Mouse (Mus musculus) brain, embryonic 14.5 days (tissue): Measurements from ENCODE around the gene Nxnl2. TPM values are rescaled to one million over a fixed set of nuclear protein-coding genes. Genes with fewer than 3 reads are reported as not detected.

Source experiments
- DNase-seq: peaks from one replicate; pipeline ENCODE4 v3.0.0-alpha.2; 2011; ENCODE audit warnings: low read depth
- CTCF ChIP-seq: fragments of 200-500 bp; IDR thresholded peaks from 2 replicates; pipeline ENCODE4 v1.5.1; 2012; ENCODE audit warnings: inconsistent platforms, mild to moderate bottlenecking, moderate library complexity, borderline replicate concordance; ENCODE audit not compliant: insufficient read depth, insufficient read length; ENCODE audit errors: extremely low read depth
- POLR2A ChIP-seq: fragments of 200-500 bp; IDR thresholded peaks from 2 replicates; pipeline ENCODE4 v1.6.1; 2012; ENCODE audit warnings: mild to moderate bottlenecking, inconsistent platforms, borderline replicate concordance; ENCODE audit not compliant: poor library complexity, insufficient read depth, insufficient read length, severe bottlenecking; ENCODE audit errors: extremely low read depth
- polyA plus RNA-seq: library from polyadenylated mRNA; depleted of rRNA; stranded (reverse); fragments of >200 nt; gene quantifications from 2 replicates; pipeline ENCODE4 v1.2.3, GENCODE M21; 2012

Gene Nxnl2
- polyA plus RNA-seq, 1 experiment, result 1.3 TPM

DNA sequence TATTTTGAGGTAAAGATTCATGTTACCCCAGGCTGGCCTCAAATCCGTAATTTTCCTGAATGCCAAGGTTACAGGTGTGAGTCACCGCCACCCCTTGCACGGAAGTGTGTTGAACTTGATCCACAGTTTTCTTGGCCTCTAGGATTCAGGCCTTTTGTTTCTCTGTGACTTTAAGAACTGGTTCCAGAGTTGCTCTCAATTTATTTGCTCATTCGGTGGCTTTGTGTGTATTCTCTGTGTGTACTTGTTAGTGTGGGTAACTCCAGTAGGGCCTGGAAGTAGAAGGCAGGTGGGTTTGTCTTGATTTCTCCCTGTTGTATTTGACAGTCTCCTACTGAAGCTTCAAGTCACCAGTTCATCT, 17.2 kb upstream of the Nxnl2 start:
- TF ChIP-seq CTCF (no peak), POLR2A (no peak)
- no peak for DNase-seq

DNA sequence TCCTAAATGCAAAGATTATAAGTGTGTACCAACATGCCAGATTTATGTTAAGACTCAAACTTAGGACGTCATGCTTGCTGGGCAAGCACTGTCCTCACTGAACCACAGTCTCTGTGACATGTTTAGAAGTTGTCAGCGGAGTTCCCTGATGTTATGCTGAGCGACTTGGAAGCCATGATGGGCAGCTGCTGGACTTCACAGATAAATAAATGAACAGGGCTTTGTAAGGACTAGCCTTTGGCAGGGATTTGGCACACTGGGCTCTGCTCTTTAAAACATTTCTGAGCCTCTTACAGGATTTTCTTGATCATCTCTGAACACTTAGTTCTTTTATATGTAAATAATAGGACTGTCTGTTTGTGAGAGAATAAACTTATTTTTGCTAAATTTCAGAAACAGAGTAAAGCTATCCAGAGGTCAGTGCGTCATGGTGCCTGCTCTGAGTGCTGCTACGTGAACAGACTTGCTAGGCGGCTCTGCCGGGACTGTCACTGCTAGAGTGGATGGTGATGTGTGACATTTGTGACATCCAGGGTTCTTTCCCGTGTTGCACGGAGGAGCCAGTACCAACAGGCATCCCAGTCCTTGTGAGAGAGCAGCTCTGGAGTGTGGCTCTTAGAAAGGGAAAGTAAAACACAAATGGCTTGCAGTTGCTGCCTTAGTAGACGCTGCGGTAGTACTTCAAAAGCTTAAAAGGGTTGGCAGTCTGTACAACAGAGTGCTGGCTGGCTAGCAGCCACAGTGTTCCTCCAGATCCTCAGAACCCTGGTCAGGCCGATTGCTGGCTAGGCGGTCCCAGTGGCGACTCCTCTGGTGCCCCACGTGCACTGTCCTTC, 15.4 kb upstream of the Nxnl2 start:
- TF ChIP-seq CTCF, result no peak
- peak; percentile 25 for DNase-seq

DNA sequence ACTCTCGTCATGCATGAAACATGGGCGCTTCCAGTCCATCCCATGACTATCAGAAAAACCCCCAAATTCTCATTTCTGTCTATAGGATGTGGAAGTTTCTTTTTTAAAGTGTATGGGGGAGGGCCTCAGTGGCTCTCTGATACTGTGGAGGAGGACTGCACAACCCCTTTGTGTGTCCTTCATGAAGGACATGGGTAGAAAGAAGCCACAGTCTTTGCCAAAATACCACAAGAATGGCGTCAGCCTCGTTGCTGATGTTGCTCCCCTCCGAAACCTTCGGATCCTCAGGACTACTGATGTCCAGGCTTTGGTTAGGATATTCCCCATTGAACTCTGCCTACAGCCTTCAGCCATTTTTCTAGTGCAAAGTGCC, 14.8 kb upstream of the Nxnl2 start:
- DNase-seq, result no peak

DNA sequence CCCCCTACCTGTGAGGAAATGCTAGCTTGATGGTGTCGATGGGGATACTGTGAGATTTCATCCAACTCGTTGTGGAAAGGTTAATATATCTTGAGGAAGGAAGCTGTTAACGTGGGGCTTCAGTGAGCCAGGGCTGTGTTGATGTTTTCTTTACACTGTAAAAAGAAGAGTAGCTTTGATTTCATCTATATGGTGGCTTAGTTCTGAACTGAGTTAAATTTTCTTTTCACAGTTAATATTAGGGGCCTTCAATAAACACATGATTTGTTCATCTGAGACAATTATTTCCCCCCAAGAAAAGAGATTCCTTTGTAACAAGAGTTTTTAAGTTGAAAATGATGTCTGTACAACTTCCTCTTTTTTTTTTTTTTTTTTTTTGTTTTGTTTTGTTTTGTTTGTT, 13.5 kb upstream of the Nxnl2 start:
- no peak for DNase-seq
- TF ChIP-seq CTCF (no peak), POLR2A (no peak)

More for the DNA sequence above, 14.8 kb upstream of the Nxnl2 start:
- no peak for TF ChIP-seq CTCF
- TF ChIP-seq POLR2A, result no peak

DNA sequence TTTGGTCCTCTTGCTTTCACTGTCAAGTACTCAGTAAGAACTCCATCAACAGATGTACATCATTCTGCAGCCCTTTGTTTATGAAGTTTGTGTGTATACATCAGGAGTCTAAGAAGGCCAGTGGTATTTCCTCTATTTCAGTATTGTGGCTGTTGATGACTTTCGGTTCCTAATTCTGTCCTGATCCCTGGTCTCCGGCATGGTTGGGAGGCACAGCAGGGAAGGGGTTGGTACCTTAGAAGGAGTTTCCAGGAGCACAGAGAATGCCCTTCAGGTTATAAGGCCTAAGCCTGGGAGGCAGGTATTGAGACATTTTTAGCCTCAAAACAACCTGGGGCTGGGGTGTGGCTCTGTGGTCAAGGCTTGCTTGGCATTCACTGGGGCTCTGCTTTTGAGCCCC, 9.2 kb upstream of the Nxnl2 start:
- no peak for DNase-seq

DNA sequence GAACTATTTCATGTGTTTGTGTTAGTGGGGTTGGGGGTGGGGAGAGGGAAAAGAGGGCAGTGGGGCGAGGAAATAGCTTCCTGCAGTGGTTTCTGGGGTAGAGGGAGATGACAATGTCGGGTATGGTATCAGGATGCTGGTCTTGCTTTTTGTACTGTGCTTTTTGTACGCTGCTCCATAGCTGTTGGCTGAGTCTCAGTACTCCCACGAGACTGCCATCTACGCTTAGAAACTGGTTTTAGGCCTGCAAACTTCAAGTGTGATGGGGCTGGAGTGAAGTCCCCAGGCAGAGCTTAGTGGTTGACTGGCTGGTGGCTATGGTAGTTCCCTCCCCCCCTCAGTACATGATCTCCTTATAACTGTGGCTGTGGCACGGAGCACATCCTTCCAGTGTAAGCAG, 8.6 kb upstream of the Nxnl2 start:
- TF ChIP-seq CTCF (no peak), POLR2A (no peak)

More for the DNA sequence above, 9.2 kb upstream of the Nxnl2 start:
- no peak for TF ChIP-seq POLR2A
- TF ChIP-seq CTCF, result no peak

DNA sequence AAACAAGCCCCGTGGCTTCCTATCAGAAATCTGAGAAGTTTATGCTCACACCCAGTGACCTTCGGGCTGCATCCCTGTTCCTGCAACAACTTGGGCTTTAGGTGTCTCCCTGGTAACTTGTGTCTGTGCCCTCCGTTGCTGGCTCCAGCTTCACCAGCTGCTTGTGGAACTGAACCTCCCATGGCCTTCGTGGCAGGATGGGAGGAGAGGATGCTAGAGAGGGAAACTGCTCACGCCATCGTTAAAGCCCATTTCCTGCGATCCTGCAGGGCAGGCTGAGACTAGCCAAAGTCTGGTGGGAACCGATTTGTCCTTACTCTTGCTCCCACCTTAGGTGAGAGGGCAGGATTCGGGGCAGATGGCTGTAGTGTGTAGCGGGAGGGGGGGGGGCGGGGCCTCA, 4.1 kb upstream of the Nxnl2 start:
- DNase-seq, result no peak
- no peak for TF ChIP-seq POLR2A
- no peak for TF ChIP-seq CTCF

More for the DNA sequence above, 8.6 kb upstream of the Nxnl2 start:
- DNase-seq, result no peak

DNA sequence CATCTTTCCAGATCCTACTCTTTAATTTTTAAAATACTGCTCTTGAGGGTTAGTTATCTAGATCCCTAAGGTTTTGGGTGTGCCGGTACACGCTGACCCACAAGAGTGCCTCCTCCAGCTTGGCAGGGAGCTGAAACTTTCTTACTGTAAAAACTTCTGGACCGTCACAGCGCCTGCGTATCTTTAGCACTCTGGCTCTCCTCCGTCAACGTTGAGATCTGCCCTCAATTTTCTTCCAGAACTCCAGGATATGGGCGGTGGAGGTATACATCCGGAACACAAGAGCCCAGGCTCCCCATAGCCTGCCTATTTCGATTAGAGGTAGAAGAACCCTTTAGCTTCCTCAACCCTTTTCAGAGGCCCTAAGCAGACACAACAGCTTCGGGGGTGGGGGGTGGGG, 607 bp upstream of the Nxnl2 start:
- no peak for TF ChIP-seq CTCF
- no peak for TF ChIP-seq POLR2A
- DNase-seq, result no peak

DNA sequence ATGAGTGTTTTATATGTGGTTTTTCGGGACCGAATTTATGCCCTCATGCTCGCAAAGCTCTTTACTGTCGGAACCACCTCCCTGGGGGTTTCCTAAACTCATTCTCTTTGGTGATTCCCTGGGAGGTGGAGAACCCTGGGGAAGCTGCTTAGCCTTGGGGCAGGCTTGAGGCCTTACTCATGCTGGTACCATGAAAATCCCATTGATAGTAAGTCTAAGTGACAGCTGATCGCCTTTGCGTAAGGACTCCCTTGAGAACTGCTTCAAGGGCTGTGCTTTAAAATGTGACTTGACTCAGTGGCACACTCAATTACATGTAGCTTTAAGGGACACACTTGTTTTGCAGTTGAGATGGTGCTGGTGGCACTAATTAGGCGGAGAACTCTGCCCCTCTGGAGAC, 1.8 kb downstream of the Nxnl2 start:
- DNase-seq, result peak; percentile 31
- TF ChIP-seq POLR2A (no peak), CTCF (no peak)

DNA sequence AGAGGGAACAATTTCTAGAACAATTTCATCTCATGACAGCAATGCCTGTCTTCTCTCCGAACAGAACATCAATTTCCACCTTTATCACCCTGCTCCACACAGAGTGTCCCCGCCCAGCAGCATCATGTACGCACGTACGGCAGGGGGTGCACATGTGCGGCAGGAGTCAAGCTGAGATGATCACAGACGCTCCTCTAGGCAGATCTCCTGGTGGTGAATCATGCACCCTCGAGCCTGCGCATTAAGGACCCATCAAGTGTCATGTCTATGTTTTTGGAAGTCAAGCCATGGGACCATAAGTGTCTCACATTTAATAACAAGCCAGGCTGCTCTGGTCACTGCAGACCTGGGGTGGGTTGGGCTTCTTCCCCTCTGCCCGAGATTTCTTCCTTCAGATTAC, 8.1 kb downstream of the Nxnl2 start:
- TF ChIP-seq CTCF, result no peak
- no peak for TF ChIP-seq POLR2A
- no peak for DNase-seq

DNA sequence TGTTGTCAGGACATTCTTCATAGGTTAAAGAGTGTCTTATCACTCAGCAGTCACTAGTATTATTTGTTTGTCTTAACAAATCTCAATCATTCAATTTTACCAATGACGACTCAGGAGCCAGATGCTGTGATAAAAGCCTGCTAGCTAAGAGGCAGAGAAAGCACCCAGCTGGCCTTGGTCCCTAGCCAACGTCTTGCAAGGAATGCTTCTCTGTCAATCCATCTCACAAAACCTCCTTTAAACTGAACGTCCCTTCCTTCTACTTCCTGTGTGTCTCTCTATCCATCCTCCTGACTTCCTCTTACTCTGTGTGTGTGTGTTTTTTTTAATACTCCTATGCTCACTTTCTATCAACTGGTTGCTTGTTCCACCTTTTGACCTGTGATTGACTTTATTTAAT, 8.5 kb downstream of the Nxnl2 start:
- TF ChIP-seq CTCF (no peak), POLR2A (no peak)

DNA sequence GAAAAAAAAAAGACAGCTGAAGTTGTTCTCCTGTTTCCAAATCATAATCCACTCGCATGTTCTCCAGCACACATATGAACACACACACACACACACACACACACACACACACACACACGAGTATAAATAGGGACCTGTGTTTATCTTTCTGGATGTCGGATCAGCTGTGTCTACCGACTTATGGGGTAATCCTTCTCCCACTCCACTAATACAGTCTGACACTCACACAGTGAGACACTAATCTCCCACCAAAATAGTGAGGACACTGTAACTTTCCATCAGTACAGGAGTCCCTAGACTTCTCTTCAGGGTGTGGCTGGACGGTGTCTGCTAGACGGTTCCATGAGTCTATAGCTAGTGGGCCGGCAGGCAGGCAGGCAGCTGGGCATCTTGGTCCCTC, 11.4 kb downstream of the Nxnl2 start:
- no peak for DNase-seq

More for the DNA sequence above, 8.5 kb downstream of the Nxnl2 start:
- peak; percentile 47 for DNase-seq

More for the DNA sequence above, 11.4 kb downstream of the Nxnl2 start:
- no peak for TF ChIP-seq POLR2A
- TF ChIP-seq CTCF, result no peak
